Mouse (Mus musculus) spleen, adult 2 months (tissue): ENCODE results near the gene Ndufb8. TPM values are rescaled to one million over a fixed set of nuclear protein-coding genes. Genes with fewer than 3 reads are reported as not detected.

Source experiments
- DNase-seq, 2 experiments: peaks; one replicate each; pipeline versions ENCODE4 v3.0.0 to v3.0.0-alpha.2; 2012 to 2021; ENCODE audit warnings: low spot score in 2 of 2, low read depth in 1 of 2
- H3K27ac ChIP-seq: fragments of 200-500 bp; 2 replicates; pipeline ENCODE4 v1.5.1; 2012; ENCODE audit warnings: low read length, inconsistent platforms; ENCODE audit not compliant: insufficient read depth
- H3K27me3 ChIP-seq: fragments of 200-500 bp; 2 replicates; pipeline ENCODE4 v1.6.1; 2012; ENCODE audit warnings: mild to moderate bottlenecking, moderate library complexity, low read length, inconsistent platforms; ENCODE audit not compliant: control insufficient read depth, insufficient read depth
- H3K36me3 ChIP-seq: fragments of 200-500 bp; 2 replicates; pipeline ENCODE4 v1.6.1; 2012; ENCODE audit warnings: mild to moderate bottlenecking, low read length, inconsistent platforms; ENCODE audit not compliant: control insufficient read depth, insufficient read depth
- H3K4me1 ChIP-seq: fragments of 200-500 bp; 2 replicates; pipeline ENCODE4 v1.6.1; 2011; ENCODE audit warnings: inconsistent platforms; ENCODE audit not compliant: control insufficient read depth, insufficient read depth, insufficient read length
- H3K4me3 ChIP-seq: fragments of 200-500 bp; 2 replicates; pipeline ENCODE4 v1.5.1; 2011; ENCODE audit warnings: mild to moderate bottlenecking, inconsistent platforms; ENCODE audit not compliant: insufficient read depth, insufficient read length; ENCODE audit errors: extremely low read depth
- CTCF ChIP-seq: fragments of 200-500 bp; IDR thresholded peaks from 2 replicates; pipeline ENCODE4 v1.5.1; 2011; ENCODE audit warnings: mild to moderate bottlenecking, inconsistent platforms; ENCODE audit not compliant: insufficient read depth, insufficient read length, insufficient replicate concordance; ENCODE audit errors: extremely low read depth
- POLR2A ChIP-seq: fragments of 200-500 bp; IDR thresholded peaks from 2 replicates; pipeline ENCODE4 v1.6.1; 2011; ENCODE audit warnings: low read depth, low read length, inconsistent platforms
- WGBS: fragments of 180-500 bp; shearing (Covaris S2); methylation state at CpG from one replicate; pipeline ENCODE4 v1.1.7; 2018; 5-methylcytosine and 5-hydroxymethylcytosine counted together
- polyA plus RNA-seq: library from polyadenylated mRNA; depleted of rRNA; stranded (reverse); fragments of >200 nt; gene quantifications from 2 replicates; pipeline ENCODE4 v1.2.3, GENCODE M21; 2012

The Ndufb8 gene
- polyA plus RNA-seq, 1 experiment = 149 TPM

DNA sequence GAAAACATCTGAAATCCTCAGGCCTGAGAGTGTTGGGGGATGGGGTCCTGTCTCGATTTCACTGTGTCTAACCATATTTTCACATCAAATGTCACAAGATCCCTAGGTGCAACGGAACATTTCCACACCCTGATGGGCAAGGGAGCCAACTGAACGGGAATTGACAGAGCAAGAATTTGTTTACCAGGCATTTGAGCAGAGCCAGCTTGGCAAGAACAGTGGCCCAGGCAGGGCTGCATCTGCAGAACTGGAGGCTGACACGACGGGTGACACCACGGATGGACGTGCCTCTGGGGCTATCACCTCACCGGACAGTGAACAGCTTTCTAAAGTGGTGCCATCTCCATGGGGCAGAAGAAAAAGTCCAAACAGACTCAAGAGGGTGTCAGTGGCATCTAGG lies 17.8 kb downstream of the Ndufb8 start:
- no peaks in the 10 kb centered on the region for H3K4me1 ChIP-seq
- TF ChIP-seq CTCF (no peak), POLR2A (no peak)
- H3K4me3 ChIP-seq = no peak overlapping the region
- DNase-seq = no peak
- H3K27me3 ChIP-seq = no peaks in the 10 kb centered on the region
- H3K36me3 ChIP-seq = no peaks in the 10 kb centered on the region; the same call in 1 of the 2 replicates
- WGBS = 88% methylated on average over 8 of the region's 8 CpGs
- no peak overlapping the region for H3K27ac ChIP-seq

DNA sequence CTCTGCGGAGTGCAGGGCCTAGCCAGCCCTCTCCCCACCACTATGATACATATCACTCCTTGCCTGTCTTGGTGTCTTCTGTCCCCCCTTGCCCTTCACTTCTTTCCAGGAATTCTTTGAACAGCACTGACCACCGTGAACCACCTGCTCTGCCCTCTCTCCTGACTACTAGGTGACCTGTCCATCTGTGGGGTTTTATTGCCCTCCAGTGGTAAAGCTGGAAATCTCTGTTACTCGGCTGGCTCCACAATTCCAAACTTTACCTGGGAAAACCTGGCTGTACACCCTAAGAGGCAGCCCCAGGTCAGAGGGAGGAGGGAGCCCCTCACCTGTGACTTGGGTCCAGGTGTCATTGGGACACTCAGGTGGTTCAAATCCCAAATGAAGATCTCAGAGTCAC lies 19.9 kb downstream of the Ndufb8 start:
- TF ChIP-seq CTCF (peak; percentile 9; the same call in 1 of the 2 replicates), POLR2A (no peak)
- no peak for DNase-seq
- Histone ChIP-seq H3K36me3 (no peaks in the 10 kb centered on the region; the same call in 1 of the 2 replicates), H3K4me1 (no peaks in the 10 kb centered on the region), H3K4me3 (no peak overlapping the region), H3K27ac (no peak overlapping the region), H3K27me3 (no peaks in the 10 kb centered on the region)
- 49% methylated on average over 3 of the region's 3 CpGs for WGBS

DNA sequence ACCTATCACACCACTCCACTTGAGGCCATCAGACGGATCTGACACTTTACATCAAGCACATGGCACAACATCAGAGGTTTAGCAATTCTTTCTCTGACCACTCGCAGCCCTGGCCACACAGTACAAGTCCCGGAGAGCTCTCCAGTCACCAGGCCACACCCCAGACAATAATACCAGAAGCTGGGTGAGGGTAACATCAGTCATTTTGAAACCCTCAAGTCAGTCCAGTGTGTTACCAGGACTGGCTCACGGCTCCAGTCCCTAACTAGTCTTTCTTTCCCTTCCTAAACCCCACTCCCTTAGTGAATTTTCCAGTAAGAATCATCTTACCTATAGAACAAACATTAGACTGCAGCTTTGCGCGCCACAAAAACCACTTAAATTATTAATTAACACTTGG lies 25.2 kb downstream of the Ndufb8 start:
- TF ChIP-seq POLR2A (no peak), CTCF (no peak)
- H3K4me1 ChIP-seq = no peaks in the 10 kb centered on the region
- no peaks in the 10 kb centered on the region; the same call in 1 of the 2 replicates for H3K36me3 ChIP-seq
- no peak overlapping the region for H3K4me3 ChIP-seq
- DNase-seq = no peak
- WGBS = 86% methylated on average over 6 of the region's 6 CpGs
- no peak overlapping the region for H3K27ac ChIP-seq
- no peaks in the 10 kb centered on the region for H3K27me3 ChIP-seq

DNA sequence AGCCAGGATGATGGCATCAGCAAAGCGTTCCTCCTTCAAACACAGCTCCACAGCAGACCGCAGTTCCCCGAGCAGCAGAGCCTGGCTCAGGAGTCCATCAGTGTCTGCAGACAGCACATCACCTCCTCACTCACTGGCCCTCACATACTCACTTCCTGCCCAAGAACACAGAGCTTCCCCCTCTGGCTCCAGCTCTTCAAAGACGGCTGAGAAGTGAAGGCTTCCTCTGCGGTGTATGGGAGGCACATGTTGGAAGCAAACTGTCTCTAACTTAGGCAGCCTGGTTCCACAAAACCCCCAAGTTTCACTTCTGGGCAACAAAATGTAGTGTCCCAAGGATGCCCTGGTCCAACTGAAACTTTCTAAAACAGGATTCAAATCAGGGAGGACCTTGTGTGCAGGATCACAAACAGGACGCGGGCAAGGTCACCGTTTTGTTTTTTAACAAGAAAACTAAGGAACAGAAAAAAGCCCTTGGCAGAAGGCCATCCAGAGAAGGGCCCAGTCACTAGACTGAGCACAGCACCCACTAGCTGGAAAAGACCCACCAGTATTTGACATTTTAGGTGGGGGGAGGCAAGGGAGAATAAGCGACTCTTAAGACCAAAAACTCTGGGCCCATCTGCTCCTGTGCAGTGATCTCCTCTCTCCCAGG lies 29.6 kb downstream of the Ndufb8 start:
- H3K27me3 ChIP-seq = no peaks in the 10 kb centered on the region

DNA sequence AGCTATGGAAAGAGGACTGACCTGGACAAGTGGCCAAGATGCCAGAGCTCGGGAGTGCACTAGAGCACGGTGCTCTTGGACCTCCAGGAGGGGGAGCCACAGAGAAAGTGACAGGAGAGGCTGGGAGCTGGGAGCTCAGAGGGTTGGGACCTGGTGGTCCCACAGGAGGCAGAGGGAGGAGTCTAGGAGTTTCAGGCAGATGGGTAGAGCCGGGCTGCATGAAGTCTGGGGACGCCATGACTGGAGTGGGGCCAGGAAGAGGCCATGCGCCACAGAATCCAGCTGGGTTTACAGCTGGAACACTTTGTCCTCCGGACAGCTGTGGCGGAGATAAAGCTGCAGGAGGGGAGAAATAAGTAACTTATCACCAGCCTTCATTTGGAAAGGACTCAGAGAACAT lies 36.1 kb downstream of the Ndufb8 start:
- Histone ChIP-seq H3K36me3 (no peaks in the 10 kb centered on the region), H3K4me1 (no peaks in the 10 kb centered on the region), H3K27me3 (no peaks in the 10 kb centered on the region), H3K27ac (no peak overlapping the region), H3K4me3 (no peak overlapping the region)
- no peak for TF ChIP-seq CTCF
- TF ChIP-seq POLR2A = no peak
- WGBS = 69% methylated on average over 7 of the region's 7 CpGs
- DNase-seq = no peak

More for the DNA sequence above, 29.6 kb downstream of the Ndufb8 start:
- Histone ChIP-seq H3K36me3 (no peaks in the 10 kb centered on the region), H3K27ac (peak overlapping the region; percentile 30; the same call in 1 of the 2 replicates), H3K4me1 (no peaks in the 10 kb centered on the region), H3K4me3 (peak overlapping the region; percentile 15; the same call in 1 of the 2 replicates)
- TF ChIP-seq POLR2A (no peak), CTCF (no peak)
- DNase-seq = no peak
- 27% methylated on average over 9 of the region's 9 CpGs for WGBS

DNA sequence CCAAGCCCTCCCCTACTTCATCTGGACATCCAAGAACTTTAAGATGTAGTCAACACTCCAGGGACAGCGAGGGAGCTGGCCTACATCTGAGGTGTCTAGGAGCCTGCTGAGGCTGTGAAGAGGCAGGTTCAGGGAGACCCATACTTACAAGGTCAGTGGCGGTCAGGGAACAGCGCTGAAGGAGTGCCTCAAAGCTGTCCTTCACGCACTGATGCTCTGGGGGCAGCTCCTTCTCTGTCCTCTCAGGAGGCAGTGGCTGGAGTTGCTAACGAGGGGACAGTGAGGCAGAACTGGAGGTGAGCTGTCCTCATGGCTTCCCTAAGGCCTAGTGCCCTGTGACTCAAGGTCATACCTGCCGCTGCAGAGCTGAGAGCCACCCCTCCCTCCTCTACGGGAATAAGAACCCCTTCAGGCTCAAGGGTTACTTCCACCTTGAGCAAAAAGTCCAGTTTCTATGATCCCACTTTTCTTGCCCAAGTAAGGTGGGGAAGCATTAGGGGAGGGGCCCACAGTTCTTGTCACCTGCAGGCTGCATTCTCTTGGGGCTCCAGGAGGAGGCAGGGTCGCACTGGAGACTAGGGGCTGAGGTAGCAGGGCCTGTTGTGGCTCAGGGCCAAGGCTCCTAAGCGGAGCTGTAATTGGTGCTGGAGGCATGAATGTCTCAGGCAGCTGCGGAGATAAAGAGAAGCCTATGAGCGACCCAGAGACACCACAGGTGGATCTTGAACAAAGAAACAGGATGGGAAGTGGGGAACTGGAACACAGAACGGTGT lies 37.1 kb downstream of the Ndufb8 start:
- TF ChIP-seq POLR2A (no peak), CTCF (no peak)
- 83% methylated on average over 12 of the region's 12 CpGs for WGBS
- H3K4me1 ChIP-seq = no peaks in the 10 kb centered on the region
- no peak overlapping the region for H3K27ac ChIP-seq
- H3K36me3 ChIP-seq = no peaks in the 10 kb centered on the region
- no peaks in the 10 kb centered on the region for H3K27me3 ChIP-seq
- DNase-seq = no peak
- no peak overlapping the region for H3K4me3 ChIP-seq
